Mouse (Mus musculus): ENCODE results near the gene Scd4. TPM values are rescaled to one million over a fixed set of nuclear protein-coding genes. Genes with fewer than 3 reads are reported as not detected.
"Not testable (repeated sequence)": the region's sequence is repeated elsewhere in the genome, so short reads cannot be mapped to it uniquely, and the experiment has no call there.

Scd4 gene
- polyA plus RNA-seq, 1 experiment from 2014 or later = 0.09 TPM

DNA sequence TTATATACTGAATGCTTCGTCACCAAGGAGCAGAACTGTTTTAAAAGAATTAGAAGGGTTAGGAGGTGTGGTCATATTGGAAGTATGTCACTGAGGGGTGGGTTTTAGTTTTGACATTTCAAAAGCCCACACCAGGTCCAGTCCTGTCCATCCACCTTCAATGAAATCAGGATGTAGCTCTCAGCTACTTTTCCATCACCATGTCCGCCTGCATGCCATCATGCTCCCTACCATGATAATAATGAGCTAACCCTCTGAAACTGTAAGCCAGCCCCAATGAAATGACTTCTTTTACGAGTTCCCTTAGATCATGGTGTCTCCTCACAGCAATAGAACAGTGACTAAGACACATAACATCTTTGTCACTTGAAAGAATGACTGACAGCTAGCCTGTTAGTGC, 12.6 kb upstream of the Scd4 start:
- 91% methylated on average over 3 of the region's 3 CpGs for WGBS
- Histone ChIP-seq H3K27me3 (replicated peaks) (no peaks in the 10 kb centered on the region), H3K4me3 (replicated peaks) (no peak overlapping the region), H3K36me3 (no peaks in the 10 kb centered on the region), H3K4me1 (peaks cover 2% of the 10 kb centered on the region), H3K9me3 (replicated peaks) (no peaks in the 10 kb centered on the region), H3K4me2 (no peak overlapping the region), H3K9ac (replicated peaks) (no peak overlapping the region), H3K27ac (replicated peaks) (no peak overlapping the region)
- ATAC-seq (ENCODE audit: low FRiP score) = no peak

DNA sequence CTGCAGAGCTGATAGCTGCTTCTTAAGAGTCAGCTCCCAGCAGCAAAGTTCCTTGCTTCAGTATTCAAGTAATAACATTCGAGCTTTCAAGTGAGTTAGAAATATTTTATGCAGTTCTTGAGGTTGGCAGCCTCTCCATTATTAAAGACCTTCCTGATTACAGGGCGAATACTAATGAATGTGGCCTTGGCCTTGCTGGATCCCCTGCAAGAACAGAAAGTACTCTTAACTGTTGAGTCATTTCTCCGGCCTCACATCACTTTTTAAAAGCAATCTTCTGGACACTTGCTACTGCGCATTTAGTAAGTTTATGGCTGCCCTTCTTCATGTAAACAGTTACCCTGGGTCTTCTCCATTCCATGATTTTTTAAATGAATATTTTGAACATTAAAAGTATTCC, 11.7 kb upstream of the Scd4 start:
- no peak overlapping the region for H3K9ac ChIP-seq (replicated peaks)
- H3K9me3 ChIP-seq (replicated peaks) = no peaks in the 10 kb centered on the region
- H3K27me3 ChIP-seq (replicated peaks) = no peaks in the 10 kb centered on the region
- no peaks in the 10 kb centered on the region for H3K4me1 ChIP-seq
- no peak for ATAC-seq (ENCODE audit: low FRiP score)
- 82% methylated on average over 4 of the region's 4 CpGs for WGBS
- no peak overlapping the region for H3K27ac ChIP-seq (replicated peaks)
- H3K4me3 ChIP-seq (replicated peaks) = no peak overlapping the region
- no peak overlapping the region for H3K4me2 ChIP-seq
- no peaks in the 10 kb centered on the region for H3K36me3 ChIP-seq

DNA sequence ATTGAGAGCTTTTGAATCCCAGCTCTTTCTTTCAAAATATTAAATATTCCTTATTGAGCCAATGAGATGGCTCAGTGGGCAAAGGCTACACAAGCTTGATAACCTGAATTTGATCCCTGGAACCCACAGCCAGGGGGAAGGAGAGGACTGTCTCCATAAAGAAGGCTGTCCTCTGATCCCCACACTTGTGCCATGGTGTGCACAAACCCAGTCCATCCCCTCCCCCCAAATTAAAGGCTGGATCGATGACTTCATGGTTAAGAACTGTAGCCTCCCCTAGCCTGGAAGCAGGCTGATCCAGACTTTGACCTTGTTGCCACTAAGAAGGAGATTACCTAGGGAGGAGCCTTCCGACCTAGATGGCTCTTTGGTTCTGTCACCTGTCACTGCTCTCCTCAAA, 11.3 kb upstream of the Scd4 start:
- H3K4me1 ChIP-seq = no peaks in the 10 kb centered on the region
- no peaks in the 10 kb centered on the region for H3K36me3 ChIP-seq
- H3K27me3 ChIP-seq (replicated peaks) = no peaks in the 10 kb centered on the region
- H3K9ac ChIP-seq (replicated peaks) = no peak overlapping the region
- WGBS = 91% methylated on average over 2 of the region's 2 CpGs
- no peak overlapping the region for H3K27ac ChIP-seq (replicated peaks)
- no peak overlapping the region for H3K4me2 ChIP-seq
- no peak overlapping the region for H3K4me3 ChIP-seq (replicated peaks)
- no peaks in the 10 kb centered on the region for H3K9me3 ChIP-seq (replicated peaks)
- ATAC-seq (ENCODE audit: low FRiP score) = no peak

DNA sequence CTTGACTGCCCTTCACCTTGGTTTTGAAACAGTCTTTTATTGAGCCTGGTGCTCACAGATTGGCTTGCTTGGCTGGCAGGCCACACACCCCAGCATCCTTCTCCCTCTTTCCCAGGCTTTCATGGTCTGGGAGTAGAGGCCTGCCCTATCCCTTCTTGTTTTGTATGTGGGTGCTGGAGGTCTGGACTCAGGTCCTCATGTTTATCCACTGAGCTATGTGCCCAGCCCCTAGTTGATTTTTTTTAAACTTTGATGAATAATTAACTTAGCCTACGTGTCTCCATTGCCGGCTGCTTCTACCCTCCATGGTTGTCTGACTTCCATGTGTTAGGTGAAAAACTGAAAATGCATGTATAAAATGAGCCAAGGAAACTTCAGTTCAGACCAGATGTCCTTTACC, 3.3 kb upstream of the Scd4 start:
- Histone ChIP-seq H3K27me3 (replicated peaks) (no peaks in the 10 kb centered on the region), H3K27ac (replicated peaks) (no peak overlapping the region), H3K36me3 (no peaks in the 10 kb centered on the region), H3K4me1 (no peaks in the 10 kb centered on the region), H3K4me3 (replicated peaks) (no peak overlapping the region), H3K4me2 (no peak overlapping the region), H3K9ac (replicated peaks) (no peak overlapping the region), H3K9me3 (replicated peaks) (no peaks in the 10 kb centered on the region)
- WGBS = 84% methylated on average over 2 of the region's 2 CpGs
- ATAC-seq (ENCODE audit: low FRiP score) = no peak

DNA sequence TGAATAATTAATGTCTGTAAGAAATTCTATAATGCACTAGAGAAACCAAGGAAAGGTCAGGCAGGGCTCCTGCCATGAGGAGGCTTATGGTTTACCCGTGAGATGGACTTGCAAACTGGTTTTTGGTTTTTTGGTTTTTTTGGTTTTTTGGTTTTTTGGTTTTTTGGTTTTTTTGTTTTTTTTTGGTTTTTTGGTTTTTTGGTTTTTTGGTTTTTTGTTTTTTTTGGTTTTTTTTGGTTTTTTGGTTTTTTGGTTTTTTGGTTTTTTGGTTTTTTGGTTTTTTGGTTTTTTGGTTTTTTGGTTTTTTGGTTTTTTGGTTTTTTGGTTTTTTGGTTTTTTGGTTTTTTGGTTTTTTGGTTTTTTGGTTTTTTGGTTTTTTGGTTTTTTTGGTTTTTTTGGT, 1.8 kb upstream of the Scd4 start:
- not testable (repeated sequence) for H3K27ac ChIP-seq (replicated peaks); H3K4me1 ChIP-seq; H3K9ac ChIP-seq (replicated peaks); ATAC-seq (ENCODE audit: low FRiP score); H3K36me3 ChIP-seq; H3K9me3 ChIP-seq (replicated peaks); H3K4me3 ChIP-seq (replicated peaks); H3K27me3 ChIP-seq (replicated peaks); H3K4me2 ChIP-seq
- WGBS = 94% methylated on average over 1 of the region's 1 CpGs

DNA sequence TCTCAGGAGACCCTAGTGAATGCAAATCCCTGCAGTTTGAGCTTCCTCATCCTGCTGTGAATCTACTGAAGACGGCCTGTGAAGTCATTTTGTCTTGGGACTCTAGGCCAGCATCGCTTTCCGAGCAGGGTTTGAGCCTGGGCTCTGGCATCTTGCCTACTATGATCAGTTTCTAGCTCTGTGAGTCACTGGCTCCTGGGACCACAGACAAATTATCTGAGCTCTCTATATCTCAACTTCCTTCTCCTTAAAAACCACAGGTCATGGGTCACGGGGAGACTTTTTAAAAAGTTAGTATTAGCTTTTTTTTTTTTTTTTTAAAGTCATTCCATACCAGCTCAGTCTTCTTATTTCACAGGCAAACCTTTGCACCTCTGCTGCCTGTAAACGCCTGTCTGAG, 981 bp upstream of the Scd4 start:
- no peaks in the 10 kb centered on the region for H3K36me3 ChIP-seq
- H3K4me3 ChIP-seq (replicated peaks) = no peak overlapping the region
- ATAC-seq (ENCODE audit: low FRiP score) = no peak
- 78% methylated on average over 5 of the region's 5 CpGs for WGBS
- no peak overlapping the region for H3K27ac ChIP-seq (replicated peaks)
- H3K9me3 ChIP-seq (replicated peaks) = no peaks in the 10 kb centered on the region
- no peak overlapping the region for H3K9ac ChIP-seq (replicated peaks)
- no peak overlapping the region for H3K4me2 ChIP-seq
- H3K27me3 ChIP-seq (replicated peaks) = no peaks in the 10 kb centered on the region
- no peaks in the 10 kb centered on the region for H3K4me1 ChIP-seq

DNA sequence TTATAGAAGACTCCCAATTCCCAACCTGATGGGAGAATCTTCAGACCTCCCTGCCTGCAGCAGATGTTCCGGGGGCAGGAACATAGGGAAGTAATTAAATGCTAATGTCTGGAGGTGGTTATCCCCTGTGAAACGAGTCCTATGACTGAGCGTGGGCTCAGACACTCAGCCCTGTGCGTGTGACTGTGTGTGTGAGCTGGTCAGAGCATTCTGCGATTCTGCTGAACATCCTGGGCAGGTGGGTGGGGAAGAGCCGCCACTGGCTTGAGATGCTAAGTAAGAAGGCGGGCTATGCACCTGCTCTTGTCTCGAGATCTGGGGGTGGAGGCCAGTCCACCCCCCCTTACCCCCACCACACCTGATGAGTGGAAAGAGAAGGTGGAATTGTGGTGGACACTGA, 566 bp upstream of the Scd4 start:
- Histone ChIP-seq H3K4me3 (replicated peaks) (no peak overlapping the region), H3K4me2 (no peak overlapping the region), H3K9ac (replicated peaks) (no peak overlapping the region), H3K27ac (replicated peaks) (no peak overlapping the region), H3K27me3 (replicated peaks) (no peaks in the 10 kb centered on the region), H3K36me3 (no peaks in the 10 kb centered on the region), H3K9me3 (replicated peaks) (no peaks in the 10 kb centered on the region), H3K4me1 (no peaks in the 10 kb centered on the region)
- WGBS = 72% methylated on average over 8 of the region's 8 CpGs
- no peak for ATAC-seq (ENCODE audit: low FRiP score)

DNA sequence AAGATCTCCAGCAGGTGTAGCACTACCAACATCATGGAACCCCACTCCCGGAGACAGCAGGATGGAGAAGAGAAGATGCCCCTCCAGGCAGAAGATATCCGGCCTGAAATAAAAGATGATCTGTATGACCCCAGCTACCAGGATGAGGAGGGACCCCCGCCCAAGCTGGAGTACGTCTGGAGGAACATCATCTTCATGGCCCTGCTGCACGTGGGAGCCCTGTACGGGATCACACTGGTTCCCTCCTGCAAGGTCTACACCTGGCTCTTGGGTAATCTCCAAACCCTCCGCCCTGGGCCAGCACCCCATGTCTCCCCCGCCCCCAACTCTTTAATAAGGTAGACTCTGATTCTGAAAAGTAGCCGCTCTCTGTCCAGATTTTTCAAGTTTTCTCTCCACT, 1.1 kb downstream of the Scd4 start:
- Histone ChIP-seq H3K27ac (replicated peaks) (no peak overlapping the region), H3K9ac (replicated peaks) (no peak overlapping the region), H3K4me1 (no peaks in the 10 kb centered on the region), H3K27me3 (replicated peaks) (no peaks in the 10 kb centered on the region), H3K4me2 (no peak overlapping the region), H3K4me3 (replicated peaks) (no peak overlapping the region), H3K9me3 (replicated peaks) (no peaks in the 10 kb centered on the region), H3K36me3 (no peaks in the 10 kb centered on the region)
- ATAC-seq (ENCODE audit: low FRiP score) = no peak
- WGBS = 93% methylated on average over 9 of the region's 9 CpGs

DNA sequence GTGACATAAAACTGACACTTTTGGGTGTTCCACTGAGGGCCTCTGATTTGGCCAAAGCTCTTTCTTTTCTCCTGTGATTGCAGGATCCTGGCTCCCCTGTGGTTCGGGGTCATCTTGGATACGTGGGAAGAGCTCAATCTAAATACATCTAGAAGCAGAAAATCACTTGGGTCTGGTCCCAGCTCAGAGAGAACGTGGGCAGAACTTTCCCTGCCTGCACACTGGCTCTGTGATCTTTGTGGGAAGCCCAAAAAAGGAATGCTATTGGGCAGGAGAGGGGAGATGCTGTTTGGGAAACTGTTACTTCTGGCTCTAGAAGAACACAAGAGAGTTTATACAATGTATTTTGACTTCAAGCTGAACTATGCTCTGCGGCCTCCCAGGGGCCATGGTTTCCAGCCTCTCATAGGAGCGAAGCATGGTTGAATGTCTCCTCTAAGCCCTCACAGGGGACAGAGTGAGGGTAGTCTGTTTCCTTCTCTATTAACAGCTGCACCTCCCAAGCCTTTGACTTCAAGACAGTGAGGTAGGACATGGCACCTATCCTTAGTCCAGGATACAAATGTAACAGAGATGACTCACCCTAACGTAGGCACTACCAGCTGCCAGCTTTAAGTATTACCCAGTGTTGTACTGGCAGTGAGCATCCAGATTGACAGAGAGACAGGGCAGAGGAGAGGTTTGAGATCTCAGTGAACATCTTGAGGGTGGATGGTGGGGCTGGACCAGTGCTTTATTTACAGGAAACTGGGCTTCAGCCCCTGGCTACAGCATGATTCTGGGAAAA, 3.2 kb downstream of the Scd4 start:
- Histone ChIP-seq H3K4me2 (no peak overlapping the region), H3K36me3 (no peaks in the 10 kb centered on the region), H3K4me1 (no peaks in the 10 kb centered on the region), H3K9ac (replicated peaks) (no peak overlapping the region), H3K4me3 (replicated peaks) (no peak overlapping the region), H3K27ac (replicated peaks) (no peak overlapping the region), H3K27me3 (replicated peaks) (no peaks in the 10 kb centered on the region), H3K9me3 (replicated peaks) (no peaks in the 10 kb centered on the region)
- no peak for ATAC-seq (ENCODE audit: low FRiP score)
- WGBS = 81% methylated on average over 6 of the region's 6 CpGs

DNA sequence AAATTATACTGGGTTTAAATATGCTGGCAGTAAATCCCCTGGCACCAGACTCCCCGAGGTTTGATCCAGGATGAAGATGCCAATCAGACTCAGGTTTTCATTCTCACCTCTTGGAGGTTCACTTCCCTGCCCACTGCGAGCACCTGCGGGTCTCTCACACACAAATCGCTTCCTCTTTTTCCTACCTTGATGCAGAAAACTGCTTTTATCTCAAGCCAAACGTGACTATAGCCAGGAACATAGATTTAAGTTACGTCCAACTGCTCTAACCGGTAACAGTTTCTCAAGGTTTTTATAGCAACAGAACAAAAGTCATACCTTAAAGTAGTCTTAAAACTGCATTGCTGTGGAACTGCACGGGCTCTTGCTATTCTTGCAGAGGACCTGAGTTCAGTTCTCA, 16.8 kb downstream of the Scd4 start:
- no peak for ATAC-seq (ENCODE audit: low FRiP score)
- Histone ChIP-seq H3K4me3 (replicated peaks) (no peak overlapping the region), H3K4me1 (no peaks in the 10 kb centered on the region), H3K36me3 (no peaks in the 10 kb centered on the region), H3K9me3 (replicated peaks) (no peaks in the 10 kb centered on the region), H3K27me3 (replicated peaks) (no peaks in the 10 kb centered on the region), H3K4me2 (no peak overlapping the region), H3K9ac (replicated peaks) (no peak overlapping the region), H3K27ac (replicated peaks) (no peak overlapping the region)
- WGBS = 90% methylated on average over 8 of the region's 8 CpGs

DNA sequence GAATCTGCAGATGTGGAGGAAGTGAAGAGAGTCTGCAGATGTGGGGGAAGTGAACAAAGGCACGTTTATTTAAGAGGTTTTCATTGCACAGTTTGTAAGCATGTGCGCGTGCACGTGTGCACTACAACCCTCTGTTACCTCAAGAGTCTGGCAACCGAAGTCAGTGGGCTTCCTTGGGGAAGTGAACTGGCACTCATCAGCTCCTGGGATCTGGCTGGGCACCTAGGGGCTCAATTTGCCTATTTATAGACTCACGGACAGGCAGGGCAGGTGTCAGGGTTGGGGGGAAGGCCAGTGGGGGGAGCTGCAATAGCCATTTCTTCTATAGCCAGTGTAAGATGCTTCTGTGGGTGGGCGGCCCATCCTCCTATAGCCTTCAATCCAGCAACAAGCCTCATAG, 18.9 kb downstream of the Scd4 start:
- Histone ChIP-seq H3K27ac (replicated peaks) (no peak overlapping the region), H3K9ac (replicated peaks) (no peak overlapping the region), H3K4me1 (no peaks in the 10 kb centered on the region), H3K4me2 (no peak overlapping the region), H3K9me3 (replicated peaks) (no peaks in the 10 kb centered on the region), H3K4me3 (replicated peaks) (no peak overlapping the region), H3K27me3 (replicated peaks) (no peaks in the 10 kb centered on the region), H3K36me3 (no peaks in the 10 kb centered on the region)
- WGBS = 84% methylated on average over 7 of the region's 7 CpGs
- ATAC-seq (ENCODE audit: low FRiP score) = no peak

DNA sequence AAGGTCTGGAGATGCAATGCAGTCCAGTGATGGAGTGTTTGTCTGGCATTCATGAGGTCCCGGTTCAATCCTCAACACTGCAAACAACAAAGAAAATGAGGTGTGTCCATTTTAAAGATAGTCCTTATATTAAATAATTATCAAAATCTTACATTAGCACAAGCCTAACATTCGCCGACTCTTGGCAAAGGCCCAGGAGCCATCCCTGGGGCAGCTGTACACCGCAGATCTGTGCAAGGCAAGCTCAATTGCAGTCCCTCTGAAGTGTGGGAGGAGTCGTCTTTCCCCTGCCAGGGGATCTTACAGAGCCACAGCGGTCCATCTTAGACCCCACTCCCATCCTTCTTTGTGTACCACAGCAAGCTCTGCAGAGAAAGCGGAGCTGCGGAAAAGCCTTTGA, 25.8 kb downstream of the Scd4 start:
- Histone ChIP-seq H3K4me3 (replicated peaks) (no peak overlapping the region), H3K36me3 (no peaks in the 10 kb centered on the region), H3K4me2 (no peak overlapping the region), H3K4me1 (peaks cover 4% of the 10 kb centered on the region), H3K9ac (replicated peaks) (no peak overlapping the region), H3K9me3 (replicated peaks) (no peaks in the 10 kb centered on the region), H3K27me3 (replicated peaks) (no peaks in the 10 kb centered on the region), H3K27ac (replicated peaks) (no peak overlapping the region)
- WGBS = 49% methylated on average over 8 of the region's 8 CpGs
- ATAC-seq (ENCODE audit: low FRiP score) = no peak

DNA sequence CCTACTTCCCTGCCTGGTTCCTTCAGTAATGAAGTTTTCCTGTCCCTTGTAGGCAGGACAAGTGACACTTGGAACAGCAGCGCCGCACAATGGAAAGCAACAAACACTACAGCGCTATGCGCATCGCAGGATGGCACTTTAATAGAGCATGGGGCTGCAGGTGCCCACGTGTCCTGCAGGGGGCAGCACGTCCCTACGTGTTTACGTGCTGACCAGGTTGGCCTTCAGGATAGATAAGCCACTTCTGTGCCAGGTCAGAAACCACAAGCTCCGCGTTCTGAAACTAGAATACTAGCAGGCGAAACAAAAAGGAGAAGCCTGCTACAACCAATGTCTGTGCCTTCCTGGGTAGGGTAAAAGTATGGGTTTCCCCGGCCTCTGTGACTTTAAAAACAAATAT, 30.6 kb downstream of the Scd4 start:
- ATAC-seq (ENCODE audit: low FRiP score) = no peak
- Histone ChIP-seq H3K27me3 (replicated peaks) (no peaks in the 10 kb centered on the region), H3K27ac (replicated peaks) (no peak overlapping the region), H3K4me1 (peaks cover 8% of the 10 kb centered on the region), H3K4me2 (no peak overlapping the region), H3K4me3 (replicated peaks) (no peak overlapping the region), H3K36me3 (no peaks in the 10 kb centered on the region), H3K9ac (replicated peaks) (no peak overlapping the region), H3K9me3 (replicated peaks) (no peaks in the 10 kb centered on the region)
- WGBS = 22% methylated on average over 13 of the region's 13 CpGs

Measured in neural tube, embryonic 15.5 days (tissue).